In the genomic region with DNA sequence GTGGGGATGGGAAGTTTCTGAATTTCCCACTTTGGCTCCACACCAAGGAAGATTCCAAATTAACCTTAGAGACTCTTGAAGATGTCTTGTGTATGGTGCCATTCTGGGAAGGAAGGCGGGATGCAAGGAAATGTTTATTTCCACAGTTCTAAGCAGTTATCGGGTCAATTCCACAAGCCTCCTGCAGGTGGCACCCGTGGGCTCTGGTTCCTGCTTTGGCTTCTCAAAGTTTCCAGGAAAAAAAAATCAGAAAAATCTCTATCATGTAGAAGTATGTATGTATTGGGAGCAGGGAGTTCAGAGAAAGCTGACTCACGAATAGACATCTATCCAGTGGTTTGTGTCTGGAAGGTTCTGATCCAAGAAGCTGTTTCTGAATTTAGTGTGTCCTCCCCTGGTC, we compare ENCODE assay signal across 8 mouse cellular contexts. TPM values are rescaled to one million over a fixed set of nuclear protein-coding genes. Genes with fewer than 3 reads are reported as not detected.
DNase-seq lines count a peak whose midpoint lies in the region; ATAC-seq lines count a peak whose summit lies in the region.

No protein-coding gene starts in this region.

- H3K27ac ChIP-seq in forebrain, embryonic 14.5 days (ENCODE audit: low read depth, low read length): no peak overlapping the region
- no peak overlapping the region for H3K27ac ChIP-seq in forebrain, embryonic 16.5 days (ENCODE audit: low read length)
- H3K27ac ChIP-seq in liver, embryonic 12.5 days: no peak overlapping the region
- no peak overlapping the region for H3K27ac ChIP-seq in embryonic facial prominence, embryonic 10.5 days (replicated peaks)

- no peaks in the 10 kb centered on the region for H3K36me3 ChIP-seq in forebrain, embryonic 14.5 days (ENCODE audit: control insufficient read depth, insufficient read depth, low read length)
- H3K36me3 ChIP-seq in forebrain, embryonic 16.5 days (ENCODE audit: control insufficient read depth, insufficient read depth): no peaks in the 10 kb centered on the region
- H3K36me3 ChIP-seq in liver, embryonic 12.5 days: no peaks in the 10 kb centered on the region
- no peaks in the 10 kb centered on the region for H3K36me3 ChIP-seq in embryonic facial prominence, embryonic 10.5 days (replicated peaks)

- no peak overlapping the region for H3K9ac ChIP-seq in forebrain, embryonic 14.5 days (ENCODE audit: low read length)
- no peak overlapping the region for H3K9ac ChIP-seq in forebrain, embryonic 16.5 days (replicated peaks; ENCODE audit: low read depth, low read length)
- no peak overlapping the region for H3K9ac ChIP-seq in liver, embryonic 12.5 days

- WGBS in forebrain, embryonic 14.5 days: under 1% methylated on average over 4 of the region's 4 CpGs
- 2% methylated on average over 4 of the region's 4 CpGs for WGBS in forebrain, embryonic 16.5 days
- WGBS in liver, embryonic 12.5 days (ENCODE audit: insufficient replicate concordance): 0% methylated on average over 4 of the region's 4 CpGs
- WGBS in embryonic facial prominence, embryonic 10.5 days: 4% methylated on average over 4 of the region's 4 CpGs

- H3K9me3 ChIP-seq in forebrain, embryonic 14.5 days (replicated peaks; ENCODE audit: control insufficient read depth, low read length): no peaks in the 10 kb centered on the region
- no peaks in the 10 kb centered on the region for H3K9me3 ChIP-seq in forebrain, embryonic 16.5 days (ENCODE audit: control insufficient read depth, low read length)
- H3K9me3 ChIP-seq in liver, embryonic 12.5 days (replicated peaks): no peaks in the 10 kb centered on the region
- no peaks in the 10 kb centered on the region for H3K9me3 ChIP-seq in embryonic facial prominence, embryonic 10.5 days

- no peak overlapping the region for H3K4me3 ChIP-seq in forebrain, embryonic 14.5 days (ENCODE audit: low read depth, low read length)
- H3K4me3 ChIP-seq in forebrain, embryonic 16.5 days (replicated peaks; ENCODE audit: low read length): no peak overlapping the region
- no peak overlapping the region for H3K4me3 ChIP-seq in liver, embryonic 12.5 days
- H3K4me3 ChIP-seq in embryonic facial prominence, embryonic 10.5 days: no peak overlapping the region

- no peaks in the 10 kb centered on the region for H3K4me1 ChIP-seq in forebrain, embryonic 14.5 days (ENCODE audit: control insufficient read depth, insufficient read depth, low read length)
- no peaks in the 10 kb centered on the region for H3K4me1 ChIP-seq in forebrain, embryonic 16.5 days (replicated peaks; ENCODE audit: control insufficient read depth, insufficient read depth, low read length)
- no peaks in the 10 kb centered on the region for H3K4me1 ChIP-seq in liver, embryonic 12.5 days
- H3K4me1 ChIP-seq in embryonic facial prominence, embryonic 10.5 days: no peaks in the 10 kb centered on the region

- no peak for ATAC-seq in forebrain, embryonic 14.5 days
- no peak for ATAC-seq in forebrain, embryonic 16.5 days
- no peak for ATAC-seq in liver, embryonic 12.5 days

- peaks cover 85% of the 10 kb centered on the region for H3K27me3 ChIP-seq in forebrain, embryonic 14.5 days (replicated peaks; ENCODE audit: control insufficient read depth, insufficient read depth, low read length)
- peaks cover 73% of the 10 kb centered on the region for H3K27me3 ChIP-seq in forebrain, embryonic 16.5 days (replicated peaks; ENCODE audit: control insufficient read depth, insufficient read depth, low read length)
- peaks cover 98% of the 10 kb centered on the region for H3K27me3 ChIP-seq in liver, embryonic 12.5 days (replicated peaks)
- H3K27me3 ChIP-seq in embryonic facial prominence, embryonic 10.5 days (replicated peaks; ENCODE audit: low read depth, poor library complexity, severe bottlenecking): peaks cover 100% of the 10 kb centered on the region

- DNase-seq in forebrain, embryonic 14.5 days (ENCODE audit: low spot score): peak; percentile 81
- DNase-seq in liver (peak; percentile 26), MN1 (ENCODE audit: low spot score) (peak; percentile 56)
- DNase-seq in embryonic facial prominence, embryonic 10.5 days (ENCODE audit: low spot score): peak; percentile 66
- DNase-seq in naive thymus-derived CD4-positive, alpha-beta T cell, adult 2 months (ENCODE audit: low read depth): peak; percentile 8
- no peak for DNase-seq in thymus, postnatal 10 days (ENCODE audit: low spot score in 2 of 2)

- H3K4me2 ChIP-seq in forebrain, embryonic 14.5 days (ENCODE audit: low read length): no peak overlapping the region
- no peak overlapping the region for H3K4me2 ChIP-seq in forebrain, embryonic 16.5 days (ENCODE audit: low read length)
- no peak overlapping the region for H3K4me2 ChIP-seq in liver, embryonic 12.5 days

RNA-seq across cellular contexts. Expression of a gene that starts 9.1 kb away (rescaled TPM):
- not detected in 2 replicates for polyA plus RNA-seq in forebrain, embryonic 14.5 days (2014; fragmentation: Nextera tagmentation; extraction: Ambion mirVana)
- not detected in 2 replicates for polyA plus RNA-seq in forebrain, embryonic 16.5 days (2015; fragmentation: Nextera tagmentation; extraction: Ambion mirVana)
- 0.32 TPM in 1 of 2 replicates, not detected in the other for polyA plus RNA-seq in liver, embryonic 12.5 days (2016; fragmentation: Nextera tagmentation; extraction: Ambion mirVana)
- polyA plus RNA-seq in embryonic facial prominence, embryonic 10.5 days (2016; fragmentation: Nextera tagmentation; extraction: Ambion mirVana): 3.4 and 5.5 TPM in 2 replicates

Comparison
In these comparisons a context has a peak if more than half of its experiments do, and no peak if none do; other contexts are left out.
1. DNase-seq: peak in forebrain, embryonic 14.5 days (single experiment), liver (single experiment), MN1 (single experiment), embryonic facial prominence, embryonic 10.5 days (single experiment) and naive thymus-derived CD4-positive, alpha-beta T cell, adult 2 months (single experiment); none in thymus, postnatal 10 days (0 of 2).